Mouse (Mus musculus) embryonic facial prominence, embryonic 11.5 days (tissue): Measurements from ENCODE around the gene Gm7075. TPM values are rescaled to one million over a fixed set of nuclear protein-coding genes. Genes with fewer than 3 reads are reported as not detected.
"Not testable (repeated sequence)": the region's sequence is repeated elsewhere in the genome, so short reads cannot be mapped to it uniquely, and the experiment has no call there.

Source experiments
- ATAC-seq: fragments of 200-750 bp; cut with Nextera tagmentation; replicated peaks from 2 replicates; pipeline ENCODE4 v1.8.0; 2017; ENCODE audit warnings: low read depth; ENCODE audit not compliant: insufficient number of reproducible peaks, low FRiP score, low TSS enrichment
- DNase-seq: peaks from one replicate; pipeline ENCODE4 v3.0.0-alpha.2; 2015; ENCODE audit warnings: low spot score
- H3K27ac ChIP-seq: fragments of 300-500 bp; sonication (generic); replicated peaks from 2 replicates; pipeline ENCODE4 v1.5.1; 2014; ENCODE audit warnings: mild to moderate bottlenecking, low read depth, low read length, control low read depth
- H3K27me3 ChIP-seq: fragments of 300-500 bp; sonication (generic); 2 replicates; pipeline ENCODE4 v1.6.1; 2014; ENCODE audit warnings: mild to moderate bottlenecking, low read length, moderate library complexity, mixed read lengths; ENCODE audit not compliant: control insufficient read depth, insufficient read depth
- H3K36me3 ChIP-seq: fragments of 300-500 bp; sonication (generic); replicated peaks from 2 replicates; pipeline ENCODE4 v1.6.1; 2014; ENCODE audit warnings: low read depth, mild to moderate bottlenecking, low read length, moderate library complexity, mixed read lengths; ENCODE audit not compliant: control insufficient read depth, insufficient read depth
- H3K4me1 ChIP-seq: fragments of 300-500 bp; sonication (generic); 2 replicates; pipeline ENCODE4 v1.6.1; 2014; ENCODE audit warnings: low read length, mixed read lengths; ENCODE audit not compliant: control insufficient read depth, insufficient read depth
- H3K4me2 ChIP-seq: fragments of 300-500 bp; sonication (generic); 2 replicates; pipeline ENCODE4 v1.6.1; 2014; ENCODE audit warnings: low read depth, mild to moderate bottlenecking, control low read depth, low read length, moderate library complexity
- H3K4me3 ChIP-seq: fragments of 300-500 bp; sonication (generic); 2 replicates; pipeline ENCODE4 v1.5.1; 2014; ENCODE audit warnings: low read depth, low read length, control low read depth
- H3K9ac ChIP-seq: fragments of 300-500 bp; sonication (generic); replicated peaks from 2 replicates; pipeline ENCODE4 v1.6.1; 2014; ENCODE audit warnings: mild to moderate bottlenecking, control low read depth, low read length
- H3K9me3 ChIP-seq: fragments of 300-500 bp; sonication (generic); replicated peaks from 2 replicates; pipeline ENCODE4 v1.6.1; 2016; ENCODE audit warnings: mild to moderate bottlenecking, low read length, inconsistent platforms, mixed read lengths; ENCODE audit not compliant: control insufficient read depth
- WGBS: fragments of 180-500 bp; shearing (Covaris S2); extraction: QIAGEN DNeasy Blood & Tissue Kit; methylation state at CpG from one replicate; pipeline ENCODE4 v1.1.7; 2014; 5-methylcytosine and 5-hydroxymethylcytosine counted together
- polyA plus RNA-seq: library from polyadenylated mRNA; unstranded; fragments of >200 nt; fragmentation: Nextera tagmentation; extraction: Ambion mirVana; gene quantifications from 2 replicates; pipeline ENCODE4 v1.2.1, GENCODE M21; 2014

Gm7075 gene
- polyA plus RNA-seq, 1 experiment from 2014 or later = not detected

DNA sequence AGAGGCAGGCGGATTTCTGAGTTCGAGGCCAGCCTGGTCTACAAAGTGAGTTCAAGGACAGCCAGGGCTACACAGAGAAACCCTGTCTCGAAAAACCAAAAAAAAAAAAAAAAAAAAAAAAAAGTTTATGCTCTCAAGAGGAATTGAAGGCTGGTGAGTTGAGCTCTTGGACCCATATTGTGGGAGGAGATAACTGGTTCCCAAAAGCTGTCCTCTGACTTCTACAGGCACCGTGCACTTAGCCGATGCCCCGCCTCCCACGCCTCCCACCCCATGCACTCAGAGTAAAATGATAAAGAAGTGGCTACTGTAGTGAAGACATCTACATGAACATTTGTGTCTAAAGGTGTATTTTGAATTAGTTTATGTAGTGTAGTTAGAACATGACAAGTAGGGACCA is 9.9 kb downstream of the Gm7075 start:
- WGBS = 89% methylated on average over 5 of the region's 7 CpGs
- not testable (repeated sequence) for H3K4me1 ChIP-seq, H3K27ac ChIP-seq, H3K36me3 ChIP-seq, H3K27me3 ChIP-seq, ATAC-seq, H3K9ac ChIP-seq, DNase-seq, H3K9me3 ChIP-seq, H3K4me3 ChIP-seq, H3K4me2 ChIP-seq

DNA sequence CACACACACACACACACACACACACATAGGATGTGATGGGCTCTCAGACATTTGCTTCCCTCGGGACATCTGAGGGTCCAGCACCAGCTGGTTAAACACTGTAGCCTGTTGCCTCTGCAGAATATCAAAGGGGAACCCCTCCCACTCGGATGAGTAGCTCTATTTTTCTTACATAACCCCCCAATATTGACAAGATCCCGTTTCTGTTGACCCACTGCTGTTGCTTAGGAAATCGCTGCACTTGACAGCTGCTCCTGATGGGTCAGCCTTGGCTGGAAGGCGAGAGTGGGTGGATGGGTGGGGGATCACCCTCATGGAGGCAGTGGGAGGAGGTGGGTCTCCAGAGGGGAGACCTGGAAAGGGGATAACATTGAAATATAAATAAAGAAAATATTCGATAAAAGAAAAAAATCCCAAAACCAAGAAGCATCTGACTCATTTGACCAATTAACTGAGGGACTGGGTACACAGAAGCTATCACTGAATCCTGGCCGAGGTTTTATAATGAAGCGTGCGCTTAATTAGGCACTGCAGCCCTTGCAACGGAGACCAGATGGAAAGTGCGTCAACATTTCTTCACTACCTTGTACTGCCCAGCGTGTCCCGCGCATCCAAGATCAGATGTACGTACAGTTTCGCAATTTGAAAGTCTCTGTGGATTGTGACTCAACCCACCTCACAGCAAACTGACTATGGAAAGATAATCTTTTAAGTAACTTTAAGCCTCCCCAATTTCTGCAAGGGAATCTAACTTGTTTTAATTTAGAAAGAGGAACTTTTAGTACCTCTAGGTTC is 11.2 kb downstream of the Gm7075 start:
- Histone ChIP-seq H3K9me3 (no peaks in the 10 kb centered on the region), H3K4me2 (no peak overlapping the region), H3K27me3 (no peaks in the 10 kb centered on the region), H3K4me1 (no peaks in the 10 kb centered on the region), H3K27ac (no peak overlapping the region), H3K9ac (no peak overlapping the region), H3K36me3 (no peaks in the 10 kb centered on the region), H3K4me3 (no peak overlapping the region)
- WGBS = 66% methylated on average over 16 of the region's 16 CpGs
- ATAC-seq (no peak), DNase-seq (no peak)

- no peak overlapping the region for H3K9ac ChIP-seq
- 76% methylated on average over 2 of the region's 2 CpGs for WGBS
- no peak for ATAC-seq
These were observed 18.0 kb downstream of the Gm7075 start for GRCm38 (mm10) chr10:63403636-63404035.

DNA sequence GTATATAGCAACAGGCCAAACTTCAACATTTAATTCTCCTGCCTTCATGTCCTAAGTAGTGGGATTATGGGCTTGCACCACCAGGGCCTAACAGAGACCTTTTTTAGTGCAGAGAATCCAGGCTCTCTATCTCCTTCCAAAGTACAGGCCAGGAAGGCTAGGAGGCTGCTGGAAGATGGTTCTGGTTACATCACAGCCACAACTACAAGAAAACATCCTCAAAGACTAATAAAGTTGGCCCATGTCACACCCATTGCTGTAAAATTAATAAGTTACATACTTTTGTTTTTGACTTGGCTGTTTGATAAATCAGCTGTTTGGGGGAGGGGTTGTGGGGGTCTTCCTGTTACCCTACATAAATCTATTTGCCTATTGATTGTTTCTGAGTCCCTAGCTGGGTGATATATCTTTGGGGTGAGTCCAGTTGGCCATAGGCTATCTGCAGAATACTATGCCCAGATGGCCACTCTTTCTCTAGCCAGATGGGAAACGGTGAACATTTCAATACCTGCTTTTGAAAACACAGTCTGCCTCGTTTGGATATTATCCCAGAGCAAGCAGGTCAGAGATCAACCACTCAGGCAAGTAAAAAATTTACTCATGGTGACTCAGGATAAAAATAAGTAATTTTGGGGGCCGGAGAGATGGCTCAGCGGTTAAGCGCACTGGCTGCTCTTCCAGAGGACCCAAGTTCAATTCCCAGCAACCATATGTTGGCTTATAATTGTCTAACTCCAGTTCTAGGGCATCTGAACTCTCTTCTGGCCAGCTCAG is 18.7 kb downstream of the Gm7075 start:
- Histone ChIP-seq H3K27me3 (no peaks in the 10 kb centered on the region), H3K27ac (no peak overlapping the region), H3K9ac (no peak overlapping the region), H3K4me2 (no peak overlapping the region), H3K36me3 (no peaks in the 10 kb centered on the region), H3K9me3 (no peaks in the 10 kb centered on the region), H3K4me1 (no peaks in the 10 kb centered on the region), H3K4me3 (no peak overlapping the region)
- no peak for DNase-seq
- WGBS = 82% methylated on average over 5 of the region's 5 CpGs
- ATAC-seq = no peak

More at GRCm38 (mm10) chr10:63403636-63404035, 18.0 kb downstream of the Gm7075 start:
- Histone ChIP-seq H3K36me3 (no peaks in the 10 kb centered on the region), H3K9me3 (no peaks in the 10 kb centered on the region), H3K27ac (no peak overlapping the region), H3K4me1 (no peaks in the 10 kb centered on the region), H3K27me3 (no peaks in the 10 kb centered on the region), H3K4me3 (no peak overlapping the region), H3K4me2 (no peak overlapping the region)
- DNase-seq = no peak

DNA sequence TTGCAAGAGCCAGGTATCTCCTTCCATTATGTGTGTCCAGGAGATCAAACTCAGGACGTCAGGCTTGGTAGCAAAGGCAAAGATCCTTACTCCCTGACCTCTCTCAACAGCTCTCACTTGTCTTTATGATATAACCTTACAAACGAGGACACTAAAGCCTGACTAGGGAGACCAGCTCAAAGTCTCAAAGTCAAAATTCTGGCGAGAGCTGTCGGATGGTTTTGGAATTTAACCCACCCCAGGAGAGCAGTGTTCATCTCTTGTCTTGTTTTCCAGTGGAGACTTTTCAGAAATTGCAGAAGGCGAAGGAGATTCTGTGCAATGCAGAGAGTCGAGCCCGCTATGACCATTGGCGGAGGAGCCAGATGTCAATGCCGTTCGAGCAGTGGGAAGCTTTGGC is 24.6 kb downstream of the Gm7075 start:
- Histone ChIP-seq H3K9me3 (no peaks in the 10 kb centered on the region), H3K9ac (no peak overlapping the region), H3K4me2 (no peak overlapping the region), H3K27ac (no peak overlapping the region), H3K27me3 (no peaks in the 10 kb centered on the region), H3K4me1 (no peaks in the 10 kb centered on the region), H3K4me3 (no peak overlapping the region), H3K36me3 (no peaks in the 10 kb centered on the region)
- no peak for ATAC-seq
- 88% methylated on average over 10 of the region's 10 CpGs for WGBS
- no peak for DNase-seq

DNA sequence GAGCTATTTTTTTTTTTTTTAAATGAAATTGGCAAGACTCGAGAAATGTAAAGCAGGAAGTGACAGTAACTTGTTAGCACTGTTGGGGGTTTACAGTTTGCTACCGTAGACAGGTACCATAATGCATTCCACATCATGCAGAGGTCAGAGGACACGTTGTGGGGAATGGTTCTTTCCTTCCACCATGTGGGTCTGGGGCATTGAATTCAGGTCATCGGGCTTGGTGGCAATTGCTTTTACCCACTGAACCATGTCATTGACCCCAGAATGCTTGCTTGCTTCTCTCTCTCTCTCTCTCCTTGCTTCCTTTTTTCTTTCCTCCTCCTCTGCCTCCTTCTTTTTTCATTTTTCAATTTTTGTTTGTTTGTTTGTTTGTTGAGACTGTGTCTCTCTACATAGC is 32.6 kb downstream of the Gm7075 start:
- DNase-seq = no peak
- no peak for ATAC-seq
- Histone ChIP-seq H3K27ac (no peak overlapping the region), H3K36me3 (no peaks in the 10 kb centered on the region), H3K4me3 (no peak overlapping the region), H3K27me3 (no peaks in the 10 kb centered on the region), H3K9me3 (no peaks in the 10 kb centered on the region), H3K4me2 (no peak overlapping the region), H3K4me1 (no peaks in the 10 kb centered on the region), H3K9ac (no peak overlapping the region)
- 64% methylated on average over 4 of the region's 4 CpGs for WGBS

- peak overlapping the region; percentile 33 for H3K4me2 ChIP-seq
- ATAC-seq (no peak), DNase-seq (peak; percentile 10)
- WGBS = 3% methylated on average over 10 of the region's 10 CpGs
- H3K9ac ChIP-seq = peak overlapping the region; percentile 52
- peak overlapping the region; percentile 57 for H3K4me3 ChIP-seq
- no peaks in the 10 kb centered on the region for H3K9me3 ChIP-seq
- no peaks in the 10 kb centered on the region for H3K4me1 ChIP-seq
- H3K27me3 ChIP-seq = no peaks in the 10 kb centered on the region
- no peak overlapping the region for H3K27ac ChIP-seq
- no peaks in the 10 kb centered on the region for H3K36me3 ChIP-seq
These were observed 34.6 kb downstream of the Gm7075 start for GRCm38 (mm10) chr10:63386991-63387390.

DNA sequence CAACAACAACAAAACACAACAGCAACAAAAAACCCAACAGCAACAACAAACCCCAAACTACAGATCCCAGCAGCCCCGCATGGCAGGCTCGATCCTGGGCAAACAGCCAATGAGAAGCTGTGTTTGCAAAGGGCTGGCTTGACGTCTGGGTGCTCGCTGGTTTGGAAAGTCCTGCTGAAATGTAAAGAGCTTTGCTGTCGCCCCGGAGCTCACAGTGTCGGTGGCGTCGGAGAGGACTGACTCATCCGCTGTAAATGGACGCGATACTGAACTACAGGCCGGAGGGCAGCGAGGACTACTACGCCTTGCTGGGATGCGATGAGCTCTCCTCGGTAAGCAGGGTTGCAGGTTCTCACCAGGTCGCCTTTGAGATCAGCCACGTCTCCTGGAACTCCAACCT is 35.1 kb downstream of the Gm7075 start:
- no peaks in the 10 kb centered on the region for H3K27me3 ChIP-seq
- peak; percentile 82 for DNase-seq
- no peak overlapping the region for H3K27ac ChIP-seq
- 0% methylated on average over 19 of the region's 19 CpGs for WGBS
- peak; percentile 66 for ATAC-seq
- peak overlapping the region; percentile 57 for H3K4me3 ChIP-seq
- H3K4me1 ChIP-seq = no peaks in the 10 kb centered on the region; the same call in 1 of the 2 replicates
- no peaks in the 10 kb centered on the region for H3K36me3 ChIP-seq
- H3K9me3 ChIP-seq = no peaks in the 10 kb centered on the region
- H3K4me2 ChIP-seq = peak overlapping the region; percentile 33
- H3K9ac ChIP-seq = peak overlapping the region; percentile 52
